Mouse (Mus musculus) kidney, adult 11 months (tissue): Measurements from ENCODE around the gene Mreg.

Experiments used
- DNase-seq: peaks from one replicate; pipeline ENCODE4 v3.0.0; 2022

The Mreg gene

GRCm38 (mm10) chr1:72119981-72120380 is 92.1 kb downstream of the Mreg start:
- no peak for DNase-seq

GRCm38 (mm10) chr1:72114206-72114605 is 97.9 kb downstream of the Mreg start:
- no peak for DNase-seq
